Mouse (Mus musculus) heart, embryonic 11.5 days (tissue): ENCODE measurements around the gene Thrb. TPM values are rescaled to one million over a fixed set of nuclear protein-coding genes. Genes with fewer than 3 reads are reported as not detected.

Experiments
- ATAC-seq: fragments of 200-750 bp; cut with Nextera tagmentation; replicated peaks from 2 replicates; pipeline ENCODE4 v1.8.0; 2017; ENCODE audit warnings: moderate library complexity; ENCODE audit not compliant: insufficient number of reproducible peaks, low FRiP score, low TSS enrichment
- H3K27ac ChIP-seq: fragments of 300-500 bp; sonication (generic); 2 replicates; pipeline ENCODE4 v1.5.1; 2014; ENCODE audit warnings: mild to moderate bottlenecking, low read depth, low read length
- H3K27me3 ChIP-seq: fragments of 300-500 bp; sonication (generic); 2 replicates; pipeline ENCODE4 v1.6.1; 2014; ENCODE audit warnings: mild to moderate bottlenecking, low read length, mixed read lengths; ENCODE audit not compliant: control insufficient read depth, insufficient read depth
- H3K36me3 ChIP-seq: fragments of 300-500 bp; sonication (generic); 2 replicates; pipeline ENCODE4 v1.6.1; 2014; ENCODE audit warnings: mild to moderate bottlenecking, low read length, moderate library complexity, mixed read lengths; ENCODE audit not compliant: control insufficient read depth, insufficient read depth
- H3K4me1 ChIP-seq: fragments of 300-500 bp; sonication (generic); 2 replicates; pipeline ENCODE4 v1.6.1; 2014; ENCODE audit warnings: low read length; ENCODE audit not compliant: control insufficient read depth, insufficient read depth
- H3K4me2 ChIP-seq: fragments of 300-500 bp; sonication (generic); 2 replicates; pipeline ENCODE4 v1.6.1; 2014; ENCODE audit warnings: mild to moderate bottlenecking, moderate library complexity
- H3K4me3 ChIP-seq: fragments of 300-500 bp; sonication (generic); 2 replicates; pipeline ENCODE4 v1.5.1; 2014; ENCODE audit warnings: low read depth, low read length
- H3K9ac ChIP-seq: fragments of 300-500 bp; sonication (generic); 2 replicates; pipeline ENCODE4 v1.6.1; 2014; ENCODE audit warnings: mild to moderate bottlenecking, low read depth, low read length, moderate library complexity
- H3K9me3 ChIP-seq: fragments of 300-500 bp; sonication (generic); replicated peaks from 2 replicates; pipeline ENCODE4 v1.6.1; 2016; ENCODE audit warnings: low read length; ENCODE audit not compliant: control insufficient read depth
- WGBS: fragments of 180-500 bp; shearing (Covaris S2); extraction: QIAGEN DNeasy Blood & Tissue Kit; methylation state at CpG from one replicate; pipeline ENCODE4 v1.1.7; 2014; ENCODE audit not compliant: insufficient replicate concordance; 5-methylcytosine and 5-hydroxymethylcytosine counted together
- polyA plus RNA-seq: library from polyadenylated mRNA; unstranded; fragments of >200 nt; fragmentation: Nextera tagmentation; extraction: Ambion mirVana; gene quantifications from 2 replicates; pipeline ENCODE4 v1.2.1, GENCODE M21; 2014

The Thrb gene
- polyA plus RNA-seq, 1 experiment from 2014 or later, result 0.42 TPM

- Histone ChIP-seq H3K27ac (no peak overlapping the region), H3K9me3 (no peaks in the 10 kb centered on the region), H3K27me3 (no peaks in the 10 kb centered on the region), H3K9ac (no peak overlapping the region), H3K4me1 (no peaks in the 10 kb centered on the region), H3K4me3 (no peak overlapping the region), H3K36me3 (no peaks in the 10 kb centered on the region), H3K4me2 (no peak overlapping the region)
- ATAC-seq, result no peak
- 68% methylated on average over 4 of the region's 4 CpGs for WGBS
Measured at GRCm38 (mm10) chr14:17850355-17850754, 190.3 kb downstream of the Thrb start.

GRCm38 (mm10) chr14:17852236-17852635, 192.2 kb downstream of the Thrb start:
- Histone ChIP-seq H3K9ac (no peak overlapping the region), H3K4me3 (no peak overlapping the region), H3K9me3 (no peaks in the 10 kb centered on the region), H3K4me2 (no peak overlapping the region), H3K27me3 (no peaks in the 10 kb centered on the region), H3K4me1 (no peaks in the 10 kb centered on the region), H3K27ac (no peak overlapping the region), H3K36me3 (no peaks in the 10 kb centered on the region)
- no peak for ATAC-seq
- 73% methylated on average over 2 of the region's 2 CpGs for WGBS

- Histone ChIP-seq H3K4me3 (no peak overlapping the region), H3K4me2 (no peak overlapping the region), H3K9me3 (no peaks in the 10 kb centered on the region), H3K27ac (no peak overlapping the region), H3K27me3 (no peaks in the 10 kb centered on the region), H3K36me3 (no peaks in the 10 kb centered on the region), H3K9ac (no peak overlapping the region), H3K4me1 (no peaks in the 10 kb centered on the region)
- WGBS, result 75% methylated on average over 5 of the region's 5 CpGs
- no peak for ATAC-seq
Measured at GRCm38 (mm10) chr14:17859790-17860385, 199.8 kb downstream of the Thrb start.

DNA sequence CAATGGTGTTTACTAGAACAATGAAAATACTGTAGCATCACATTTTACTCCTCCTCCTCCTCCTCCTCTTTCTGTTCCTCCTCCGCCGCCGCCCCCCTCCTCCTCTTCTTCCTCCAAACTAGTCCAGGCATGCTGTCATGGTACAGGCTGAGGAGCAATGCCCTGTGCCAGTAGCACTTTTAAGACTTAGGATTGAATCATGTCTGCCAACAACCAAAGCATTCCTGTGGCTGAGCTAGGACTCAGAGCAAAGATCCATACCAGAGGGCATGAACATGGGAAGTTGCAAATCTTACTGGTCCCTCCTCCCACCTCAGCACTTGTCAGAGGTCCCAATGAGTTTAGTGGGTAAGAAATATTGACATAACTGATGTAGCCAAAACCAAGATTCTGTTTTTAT, 202.6 kb downstream of the Thrb start:
- H3K4me1 ChIP-seq, result no peaks in the 10 kb centered on the region
- H3K4me2 ChIP-seq, result no peak overlapping the region
- H3K27me3 ChIP-seq, result no peaks in the 10 kb centered on the region
- no peak for ATAC-seq
- H3K36me3 ChIP-seq, result no peaks in the 10 kb centered on the region
- no peak overlapping the region for H3K4me3 ChIP-seq
- H3K27ac ChIP-seq, result no peak overlapping the region
- H3K9ac ChIP-seq, result no peak overlapping the region
- H3K9me3 ChIP-seq, result no peaks in the 10 kb centered on the region
- WGBS, result 84% methylated on average over 3 of the region's 3 CpGs

- no peak for ATAC-seq
- Histone ChIP-seq H3K9ac (no peak overlapping the region), H3K4me2 (no peak overlapping the region), H3K4me1 (no peaks in the 10 kb centered on the region), H3K36me3 (no peaks in the 10 kb centered on the region), H3K9me3 (no peaks in the 10 kb centered on the region), H3K4me3 (no peak overlapping the region), H3K27me3 (no peaks in the 10 kb centered on the region), H3K27ac (no peak overlapping the region)
- 57% methylated on average over 6 of the region's 6 CpGs for WGBS
Measured at GRCm38 (mm10) chr14:17863701-17864320, 203.8 kb downstream of the Thrb start.

DNA sequence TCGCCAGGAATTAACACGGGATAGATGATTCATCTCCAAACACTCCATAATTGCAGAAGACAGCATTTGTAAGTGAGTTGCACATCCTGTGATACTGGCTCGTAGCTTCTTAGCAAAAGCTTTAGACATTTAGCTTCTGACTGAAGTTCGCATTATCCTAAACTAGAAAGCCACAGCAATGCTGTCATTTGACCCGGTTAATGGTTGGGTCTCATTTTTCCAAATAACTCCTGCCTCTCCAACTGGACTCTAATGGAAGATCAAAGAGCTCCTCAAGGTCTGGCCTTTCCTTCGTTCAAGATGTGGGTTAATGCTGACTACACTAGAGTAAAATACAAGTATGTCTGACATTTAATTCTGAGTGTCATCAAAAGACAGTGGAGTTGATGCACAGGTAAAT, 208.3 kb downstream of the Thrb start:
- H3K9me3 ChIP-seq, result no peaks in the 10 kb centered on the region
- H3K9ac ChIP-seq, result no peak overlapping the region
- H3K27ac ChIP-seq, result no peak overlapping the region
- ATAC-seq, result no peak
- no peaks in the 10 kb centered on the region for H3K36me3 ChIP-seq
- WGBS, result 75% methylated on average over 6 of the region's 6 CpGs
- H3K4me1 ChIP-seq, result no peaks in the 10 kb centered on the region
- H3K4me2 ChIP-seq, result no peak overlapping the region
- H3K4me3 ChIP-seq, result no peak overlapping the region
- H3K27me3 ChIP-seq, result no peaks in the 10 kb centered on the region

- H3K36me3 ChIP-seq, result no peaks in the 10 kb centered on the region
- no peak overlapping the region for H3K4me3 ChIP-seq
- no peak overlapping the region for H3K4me2 ChIP-seq
- no peaks in the 10 kb centered on the region for H3K4me1 ChIP-seq
- H3K27me3 ChIP-seq, result no peaks in the 10 kb centered on the region
- H3K27ac ChIP-seq, result no peak overlapping the region
- WGBS, result 61% methylated on average over 2 of the region's 2 CpGs
- H3K9me3 ChIP-seq, result no peaks in the 10 kb centered on the region
- ATAC-seq, result no peak
- no peak overlapping the region for H3K9ac ChIP-seq
Measured at GRCm38 (mm10) chr14:17875946-17876345, 215.9 kb downstream of the Thrb start.

GRCm38 (mm10) chr14:17879446-17879845, 219.4 kb downstream of the Thrb start:
- H3K4me3 ChIP-seq, result no peak overlapping the region
- no peak overlapping the region for H3K4me2 ChIP-seq
- H3K27ac ChIP-seq, result no peak overlapping the region
- WGBS, result 81% methylated on average over 5 of the region's 5 CpGs
- no peaks in the 10 kb centered on the region for H3K27me3 ChIP-seq
- H3K4me1 ChIP-seq, result no peaks in the 10 kb centered on the region
- no peak overlapping the region for H3K9ac ChIP-seq
- no peak for ATAC-seq
- no peaks in the 10 kb centered on the region for H3K9me3 ChIP-seq
- no peaks in the 10 kb centered on the region for H3K36me3 ChIP-seq

GRCm38 (mm10) chr14:17884884-17885283, 224.8 kb downstream of the Thrb start:
- no peak for ATAC-seq
- Histone ChIP-seq H3K36me3 (no peaks in the 10 kb centered on the region), H3K9me3 (no peaks in the 10 kb centered on the region), H3K4me1 (no peaks in the 10 kb centered on the region), H3K9ac (no peak overlapping the region), H3K27me3 (no peaks in the 10 kb centered on the region), H3K4me3 (no peak overlapping the region), H3K4me2 (no peak overlapping the region), H3K27ac (no peak overlapping the region)
- 81% methylated on average over 13 of the region's 13 CpGs for WGBS
